11 mouse cellular contexts compared by ENCODE assay signal in the genomic region with DNA sequence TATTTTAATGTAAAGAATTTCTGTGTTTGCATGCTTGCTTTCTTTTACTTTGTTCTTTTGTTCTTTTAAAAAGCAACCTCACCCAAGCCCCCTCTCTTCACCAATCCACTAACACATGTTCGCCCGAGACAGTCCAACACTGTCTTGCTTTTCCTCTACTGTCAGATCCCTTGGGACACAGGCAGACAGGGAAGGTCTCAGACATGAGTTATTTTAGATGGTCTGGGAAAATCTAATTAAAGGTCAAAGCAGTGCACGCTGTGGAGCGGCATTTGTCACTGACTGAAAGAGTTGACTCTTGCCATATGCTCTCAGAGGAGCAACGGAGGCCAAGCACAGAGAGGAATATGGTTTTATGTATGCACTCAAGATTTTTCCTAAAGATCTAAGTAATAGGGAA.
DNase-seq lines count a peak whose midpoint lies in the region; ATAC-seq lines count a peak whose summit lies in the region.
"Had no signal": no experiment of that assay in that cellular context is flagged by ENCODE, and none has a peak within 500 bp of the region (broad histone marks: within the 10 kb centered on the region; RNA-seq: fewer than 3 reads in every experiment).

No protein-coding gene starts in this region.

- 24% methylated on average over 5 of the region's 5 CpGs for WGBS in hindbrain, embryonic 11.5 days
- WGBS in neural tube, embryonic 11.5 days: 13% methylated on average over 5 of the region's 5 CpGs

- no peak overlapping the region for H3K4me2 ChIP-seq in hindbrain, embryonic 11.5 days (replicated peaks; ENCODE audit: low read depth, low read length)
- no peak overlapping the region for H3K4me2 ChIP-seq in neural tube, embryonic 11.5 days (ENCODE audit: low read depth)
- H3K4me2 ChIP-seq: forebrain, embryonic 15.5 days; lung, embryonic 15.5 days had no signal

- intact Hi-C loops in left cerebral cortex, postnatal 4 days (cut with DNase I): no loop called here
- intact Hi-C loops in left cerebral cortex, postnatal 14 days (cut with DNase I): no loop called here

- H3K4me3 ChIP-seq in hindbrain, embryonic 11.5 days (ENCODE audit: low read depth, low read length): no peak overlapping the region
- no peak overlapping the region for H3K4me3 ChIP-seq in neural tube, embryonic 11.5 days (ENCODE audit: low read depth, low read length)
- H3K4me3 ChIP-seq: forebrain, embryonic 15.5 days; heart, embryonic 10.5 days; lung, embryonic 15.5 days had no signal

- no peak overlapping the region for H3K9ac ChIP-seq in hindbrain, embryonic 11.5 days (ENCODE audit: low read depth, low read length)
- no peak overlapping the region for H3K9ac ChIP-seq in neural tube, embryonic 11.5 days (ENCODE audit: low read length)
- H3K9ac ChIP-seq: forebrain, embryonic 15.5 days; lung, embryonic 15.5 days had no signal

- no peaks in the 10 kb centered on the region for H3K4me1 ChIP-seq in hindbrain, embryonic 11.5 days (replicated peaks; ENCODE audit: control insufficient read depth, insufficient read depth, low read length)
- peaks cover 4% of the 10 kb centered on the region; the same call in 1 of the 2 replicates for H3K4me1 ChIP-seq in neural tube, embryonic 11.5 days (ENCODE audit: control insufficient read depth, insufficient read depth, low read length)
- H3K4me1 ChIP-seq: forebrain, embryonic 15.5 days; heart, embryonic 10.5 days; lung, embryonic 15.5 days had no signal

- no peaks in the 10 kb centered on the region for H3K9me3 ChIP-seq in hindbrain, embryonic 11.5 days (ENCODE audit: control insufficient read depth, low read length)
- no peaks in the 10 kb centered on the region for H3K9me3 ChIP-seq in neural tube, embryonic 11.5 days (ENCODE audit: control insufficient read depth, low read length)
- H3K9me3 ChIP-seq: forebrain, embryonic 15.5 days; heart, embryonic 10.5 days; lung, embryonic 15.5 days had no signal

- DNase-seq in adrenal gland, adult 2 months: peak; percentile 42
- DNase-seq in adrenal gland, postnatal 4 days (ENCODE audit: low spot score in 2 of 2): no peak
- peak; percentile 7 for DNase-seq in left cerebral cortex, postnatal 4 days
- no peak for DNase-seq in left cerebral cortex, postnatal 14 days (ENCODE audit: low spot score in 2 of 2)
- peak; percentile 37 for DNase-seq in hindbrain, embryonic 11.5 days (ENCODE audit: low spot score)
- peak; percentile 56 for DNase-seq in neural tube, embryonic 11.5 days (ENCODE audit: low spot score)
- DNase-seq in frontal cortex, postnatal 14 days (ENCODE audit: low spot score in 2 of 2): no peak
- DNase-seq in layer of hippocampus, postnatal 25 days (ENCODE audit: extremely low spot score in 1 of 2, low spot score in 1 of 2): no peak

- H3K27ac ChIP-seq in hindbrain, embryonic 11.5 days (ENCODE audit: low read depth, low read length): no peak overlapping the region
- no peak overlapping the region for H3K27ac ChIP-seq in neural tube, embryonic 11.5 days (ENCODE audit: low read depth, low read length)
- H3K27ac ChIP-seq: forebrain, embryonic 15.5 days; heart, embryonic 10.5 days; lung, embryonic 15.5 days had no signal

- H3K27me3 ChIP-seq in hindbrain, embryonic 11.5 days (ENCODE audit: control insufficient read depth, insufficient read depth, low read length): no peaks in the 10 kb centered on the region
- no peaks in the 10 kb centered on the region for H3K27me3 ChIP-seq in neural tube, embryonic 11.5 days (ENCODE audit: control insufficient read depth, insufficient read depth, low read length)
- H3K27me3 ChIP-seq: forebrain, embryonic 15.5 days; lung, embryonic 15.5 days had no signal

- no peaks in the 10 kb centered on the region for H3K36me3 ChIP-seq in hindbrain, embryonic 11.5 days (ENCODE audit: control insufficient read depth, insufficient read depth, low read length)
- no peaks in the 10 kb centered on the region for H3K36me3 ChIP-seq in neural tube, embryonic 11.5 days (ENCODE audit: control insufficient read depth, insufficient read depth, low read length)
- H3K36me3 ChIP-seq: forebrain, embryonic 15.5 days; heart, embryonic 10.5 days; lung, embryonic 15.5 days had no signal

- ATAC-seq in hindbrain, embryonic 11.5 days (ENCODE audit: low FRiP score): peak; percentile 82
- peak; percentile 82 for ATAC-seq in neural tube, embryonic 11.5 days (ENCODE audit: insufficient read depth, low FRiP score, low TSS enrichment)
- ATAC-seq: forebrain, embryonic 15.5 days had no signal

Comparison
In these comparisons a context has a peak if more than half of its experiments do, and no peak if none do; other contexts are left out.
1. DNase-seq: peak in adrenal gland, adult 2 months (single experiment), left cerebral cortex, postnatal 4 days (single experiment), hindbrain, embryonic 11.5 days (single experiment) and neural tube, embryonic 11.5 days (single experiment); none in adrenal gland, postnatal 4 days (0 of 2), left cerebral cortex, postnatal 14 days (0 of 2), frontal cortex, postnatal 14 days (0 of 2) and layer of hippocampus, postnatal 25 days (0 of 2).